8 mouse cellular contexts compared by ENCODE assay signal in the genomic region with DNA sequence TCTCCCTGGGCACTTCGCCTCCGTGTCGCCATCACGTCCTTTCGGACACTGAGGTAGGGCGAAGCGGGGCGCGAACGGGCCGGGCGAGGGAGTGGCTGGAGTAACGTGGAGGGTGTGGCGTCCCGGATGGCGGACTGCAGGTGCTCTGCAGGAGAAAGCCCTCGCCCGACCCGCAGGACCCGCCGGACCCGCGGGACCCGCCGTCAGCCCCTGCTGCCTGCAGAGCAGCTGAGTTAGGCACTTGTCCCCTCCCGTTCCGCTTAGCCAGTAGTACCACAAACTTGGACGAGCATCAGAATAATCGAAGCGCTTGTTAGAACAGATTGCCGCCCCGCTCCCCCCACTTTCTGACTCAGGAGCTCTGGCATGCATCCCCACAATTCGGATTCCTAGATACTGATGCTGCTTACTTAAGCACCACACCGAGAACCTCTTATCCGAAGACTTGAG. TPM values are rescaled to one million over a fixed set of nuclear protein-coding genes. Genes with fewer than 3 reads are reported as not detected.
DNase-seq lines count a peak whose midpoint lies in the region; ATAC-seq and TF ChIP-seq lines count a peak whose summit lies in the region.

No protein-coding gene starts in this region.

- peak overlapping the region; percentile 83 for H3K4me3 ChIP-seq in brown adipose tissue, adult 24 weeks (ENCODE audit: insufficient read depth, low read depth, low read length)
- H3K4me3 ChIP-seq in small intestine, adult 2 months (ENCODE audit: low read depth, low read length) = peak overlapping the region; percentile 89

- TF ChIP-seq POLR2A in small intestine, adult 2 months (IDR thresholded peaks at IDR 0.05; ENCODE audit: low read depth, low read length) = no peak

- TF ChIP-seq CTCF in small intestine, adult 2 months (IDR thresholded peaks at IDR 0.05; ENCODE audit: extremely low read depth, insufficient read length, insufficient replicate concordance, low read depth, low read length) = no peak

- no peak overlapping the region for H3K27ac ChIP-seq in brown adipose tissue, adult 24 weeks (replicated peaks; ENCODE audit: low read depth, low read length)
- peak overlapping the region; percentile 12 for H3K27ac ChIP-seq in small intestine, adult 2 months (ENCODE audit: insufficient read depth, low read depth, low read length)

- H3K36me3 ChIP-seq in small intestine, adult 2 months (ENCODE audit: control insufficient read depth, insufficient read depth, low read length) = peaks cover 10% of the 10 kb centered on the region

- WGBS in small intestine, adult 2 months = under 1% methylated on average over 35 of the region's 35 CpGs

- peak; percentile 30 for ATAC-seq in granulocyte monocyte progenitor cell, adult 5-6 weeks (replicated peaks; ENCODE audit: poor library complexity, severe bottlenecking)

- H3K4me1 ChIP-seq in brown adipose tissue, adult 24 weeks (ENCODE audit: control insufficient read depth, insufficient read depth, insufficient read length, low read length) = peaks cover 3% of the 10 kb centered on the region
- H3K4me1 ChIP-seq in small intestine, adult 2 months (ENCODE audit: control insufficient read depth, insufficient read depth, insufficient read length, low read length) = peaks cover 14% of the 10 kb centered on the region; the same call in 1 of the 2 replicates

- H3K27me3 ChIP-seq in small intestine, adult 2 months (ENCODE audit: control insufficient read depth, insufficient read depth, low read length) = no peaks in the 10 kb centered on the region

- peak; percentile 35 to 74 for DNase-seq in urinary bladder, adult 18-20 months (ENCODE audit: low spot score in 2 of 2)
- DNase-seq in urinary bladder, adult 2 months (ENCODE audit: low spot score) = no peak
- DNase-seq in layer of hippocampus, postnatal 36 days = peak; percentile 79
- peak; percentile 47 for DNase-seq in lung, postnatal 36 days
- no peak for DNase-seq in cerebellum, adult 8-10 months

RNA-seq across cellular contexts. Expression of gene Lmln, which starts 0.4 kb away (rescaled TPM):
- polyA plus RNA-seq in urinary bladder, adult 2 months (2012; rRNA removed) = 1.8 and 1.9 TPM in 2 replicates
- polyA plus RNA-seq in brown adipose tissue, adult 24 weeks (2012; ENCODE audit: insufficient read depth, insufficient read length, missing spikeins) = 2.1 and 2.4 TPM in 2 replicates
- total RNA-seq in granulocyte monocyte progenitor cell, adult 5-6 weeks (2014; fragmentation: Nextera tagmentation) = 3.6 and 8.5 TPM in 2 replicates
- total RNA-seq in granulocyte monocyte progenitor cell, adult 5-6 weeks (2017) = 3.3 and 3.5 TPM in 2 replicates
- total RNA-seq in layer of hippocampus, postnatal 36 days (2021) = 10 to 100 TPM; 20.3 to 20.4 TPM
- polyA plus RNA-seq in small intestine, adult 2 months (2012; rRNA removed) = 1.1 and 1.7 TPM in 2 replicates

RNA-seq across cellular contexts. Expression of gene Rpl35a, which starts 6.5 kb away (rescaled TPM):
- polyA plus RNA-seq in urinary bladder, adult 2 months (2012; rRNA removed) = 1,609 and 1,643 TPM in 2 replicates
- 699 and 762 TPM in 2 replicates for polyA plus RNA-seq in brown adipose tissue, adult 24 weeks (2012; ENCODE audit: insufficient read depth, insufficient read length, missing spikeins)
- total RNA-seq in granulocyte monocyte progenitor cell, adult 5-6 weeks (2014; fragmentation: Nextera tagmentation) = 3,504 and 3,720 TPM in 2 replicates
- 2,270 and 2,292 TPM in 2 replicates for total RNA-seq in granulocyte monocyte progenitor cell, adult 5-6 weeks (2017)
- total RNA-seq in layer of hippocampus, postnatal 36 days (2021) = 100 to 1,000 TPM; 296 to 306 TPM
- polyA plus RNA-seq in small intestine, adult 2 months (2012; rRNA removed) = 51.6 and 67.4 TPM in 2 replicates

RNA-seq across cellular contexts. Expression of gene Iqcg, which starts 6.7 kb away (rescaled TPM):
- 0.29 and 0.69 TPM in 2 replicates for polyA plus RNA-seq in urinary bladder, adult 2 months (2012; rRNA removed)
- polyA plus RNA-seq in brown adipose tissue, adult 24 weeks (2012; ENCODE audit: insufficient read depth, insufficient read length, missing spikeins) = 0.87 and 0.92 TPM in 2 replicates
- total RNA-seq in granulocyte monocyte progenitor cell, adult 5-6 weeks (2014; fragmentation: Nextera tagmentation) = 0.81 TPM in 1 of 2 replicates, not detected in the other
- 2.4 and 5.6 TPM in 2 replicates for total RNA-seq in granulocyte monocyte progenitor cell, adult 5-6 weeks (2017)
- 1 to 10 TPM; 4.0 to 5.4 TPM for total RNA-seq in layer of hippocampus, postnatal 36 days (2021)
- polyA plus RNA-seq in small intestine, adult 2 months (2012; rRNA removed) = 0.14 and 0.18 TPM in 2 replicates

Comparison
In these comparisons a context has a peak if more than half of its experiments do, and no peak if none do; other contexts are left out.
1. DNase-seq: peak in urinary bladder, adult 18-20 months (2 of 2), layer of hippocampus, postnatal 36 days (2 of 2) and lung, postnatal 36 days (single experiment); none in urinary bladder, adult 2 months (single experiment) and cerebellum, adult 8-10 months (single experiment).
2. RNA of gene Rpl35a, which starts 6.5 kb away (polyA plus RNA-seq): 1,609 to 1,643 TPM in urinary bladder, adult 2 months and 699 to 762 TPM in brown adipose tissue, adult 24 weeks; 51.6 to 67.4 TPM in small intestine, adult 2 months; every median in the first group is over 10 times any median in the second.